Mouse (Mus musculus): ENCODE measurements around the gene Gm20219.

GRCm38 (mm10) chr17:56510473-56510969 lies 43.7 kb downstream of the Gm20219 start:
- no peak for TF ChIP-seq MYOG (IDR thresholded peaks at IDR 0.05; ENCODE audit: control insufficient read depth in 1 of 3, insufficient read depth in 1 of 3, insufficient read length in 2 of 3, low read depth in 2 of 3)
- no peak for TF ChIP-seq TCF12 (IDR thresholded peaks at IDR 0.05; ENCODE audit: insufficient read depth, poor library complexity, severe bottlenecking)
- no peak for TF ChIP-seq MAX (IDR thresholded peaks at IDR 0.05; ENCODE audit: low read depth)
- no peak for TF ChIP-seq POLR2A (IDR thresholded peaks at IDR 0.05; ENCODE audit: insufficient read length, low read depth)
